Mouse (Mus musculus): ENCODE measurements around the gene Coro1a. TPM values are rescaled to one million over a fixed set of nuclear protein-coding genes. Genes with fewer than 3 reads are reported as not detected.

Gene Coro1a
- polyA plus RNA-seq, 1 experiment from 2014 or later = 108 TPM

GRCm38 (mm10) chr7:126676207-126676606, 31.4 kb downstream of the Coro1a start, which contains the start of gene Sult1a1:
TSS of gene Sult1a1 (minus strand) at chr7:126676432.
- H3K4me3 ChIP-seq = no peak within 1 kb of the TSS
- whole genome bisulfite sequencing = 70% methylated on average over 1 of the region's 1 CpGs
- H3K9ac ChIP-seq = no peak within 1 kb of the TSS
- no peak for ATAC-seq (ENCODE audit: low FRiP score, low read depth)
- no peaks in the 10 kb centered on the region for H3K27me3 ChIP-seq
- H3K36me3 ChIP-seq = peaks cover 14% of the 10 kb centered on the region
- H3K27ac ChIP-seq (replicated peaks) = 0 out of 2 replicates have a peak within 1 kb of the TSS, but pooled peaks have one; percentile 9
- no peaks in the 10 kb centered on the region for H3K4me1 ChIP-seq (replicated peaks)
- H3K9me3 ChIP-seq = no peaks in the 10 kb centered on the region
- no peak within 1 kb of the TSS for H3K4me2 ChIP-seq

- ATAC-seq (ENCODE audit: low FRiP score, low read depth) = no peak
- no peak overlapping the region for H3K4me2 ChIP-seq
These were observed 32.5 kb downstream of the Coro1a start for GRCm38 (mm10) chr7:126675104-126675503.

GRCm38 (mm10) chr7:126672111-126672510, 35.5 kb downstream of the Coro1a start:
- 96% methylated on average over 9 of the region's 9 CpGs for WGBS
- Histone ChIP-seq H3K9me3 (no peaks in the 10 kb centered on the region), H3K27ac (replicated peaks) (no peak overlapping the region), H3K4me2 (no peak overlapping the region), H3K36me3 (peaks cover 14% of the 10 kb centered on the region), H3K4me1 (replicated peaks) (no peaks in the 10 kb centered on the region), H3K27me3 (no peaks in the 10 kb centered on the region), H3K9ac (no peak overlapping the region), H3K4me3 (no peak overlapping the region)
- no peak for ATAC-seq (ENCODE audit: low FRiP score, low read depth)

More at GRCm38 (mm10) chr7:126675104-126675503, 32.5 kb downstream of the Coro1a start:
- Histone ChIP-seq H3K9ac (no peak overlapping the region), H3K27me3 (no peaks in the 10 kb centered on the region), H3K9me3 (no peaks in the 10 kb centered on the region), H3K4me1 (replicated peaks) (no peaks in the 10 kb centered on the region), H3K27ac (replicated peaks) (no peak overlapping the region), H3K4me3 (no peak overlapping the region), H3K36me3 (peaks cover 14% of the 10 kb centered on the region)
- WGBS = 94% methylated on average over 8 of the region's 8 CpGs

- ATAC-seq (ENCODE audit: low FRiP score, low read depth) = no peak
- WGBS = 87% methylated on average over 3 of the region's 3 CpGs
- H3K4me3 ChIP-seq = no peak overlapping the region
- H3K4me2 ChIP-seq = no peak overlapping the region
- H3K36me3 ChIP-seq = peaks cover 23% of the 10 kb centered on the region
- no peaks in the 10 kb centered on the region for H3K9me3 ChIP-seq
- H3K4me1 ChIP-seq (replicated peaks) = no peaks in the 10 kb centered on the region
- no peak overlapping the region for H3K9ac ChIP-seq
- H3K27ac ChIP-seq (replicated peaks) = no peak overlapping the region
- H3K27me3 ChIP-seq = no peaks in the 10 kb centered on the region
These were observed 37.4 kb downstream of the Coro1a start for GRCm38 (mm10) chr7:126670152-126670551.

GRCm38 (mm10) chr7:126668452-126668851, 39.1 kb downstream of the Coro1a start:
- no peak overlapping the region for H3K9ac ChIP-seq
- ATAC-seq (ENCODE audit: low FRiP score, low read depth) = no peak
- H3K36me3 ChIP-seq = peaks cover 34% of the 10 kb centered on the region
- H3K4me1 ChIP-seq (replicated peaks) = no peaks in the 10 kb centered on the region
- H3K27ac ChIP-seq (replicated peaks) = no peak overlapping the region
- no peaks in the 10 kb centered on the region for H3K9me3 ChIP-seq
- no peak overlapping the region for H3K4me3 ChIP-seq
- WGBS = 86% methylated on average over 5 of the region's 5 CpGs
- no peak overlapping the region for H3K4me2 ChIP-seq
- H3K27me3 ChIP-seq = no peaks in the 10 kb centered on the region

- Histone ChIP-seq H3K9me3 (no peaks in the 10 kb centered on the region), H3K27ac (replicated peaks) (no peak overlapping the region), H3K4me3 (no peak overlapping the region), H3K4me1 (replicated peaks) (no peaks in the 10 kb centered on the region), H3K9ac (no peak overlapping the region), H3K4me2 (no peak overlapping the region), H3K36me3 (peaks cover 34% of the 10 kb centered on the region), H3K27me3 (no peaks in the 10 kb centered on the region)
- WGBS = 88% methylated on average over 9 of the region's 9 CpGs
- ATAC-seq (ENCODE audit: low FRiP score, low read depth) = no peak
These were observed 40.0 kb downstream of the Coro1a start for GRCm38 (mm10) chr7:126667495-126668090.

GRCm38 (mm10) chr7:126665269-126665668, 42.3 kb downstream of the Coro1a start:
- no peaks in the 10 kb centered on the region for H3K27me3 ChIP-seq
- H3K36me3 ChIP-seq = peaks cover 30% of the 10 kb centered on the region
- WGBS = 96% methylated on average over 3 of the region's 3 CpGs
- no peaks in the 10 kb centered on the region for H3K9me3 ChIP-seq
- no peak overlapping the region for H3K27ac ChIP-seq (replicated peaks)
- no peak overlapping the region for H3K9ac ChIP-seq
- ATAC-seq (ENCODE audit: low FRiP score, low read depth) = no peak
- H3K4me2 ChIP-seq = no peak overlapping the region
- no peaks in the 10 kb centered on the region for H3K4me1 ChIP-seq (replicated peaks)
- no peak overlapping the region for H3K4me3 ChIP-seq

- WGBS = 75% methylated on average over 8 of the region's 8 CpGs
- H3K27ac ChIP-seq (replicated peaks) = no peak overlapping the region
- no peak for ATAC-seq (ENCODE audit: low FRiP score, low read depth)
These were observed 43.9 kb downstream of the Coro1a start for GRCm38 (mm10) chr7:126663646-126664045.

GRCm38 (mm10) chr7:126659771-126660170, 47.8 kb downstream of the Coro1a start:
- WGBS = 90% methylated on average over 3 of the region's 3 CpGs
- Histone ChIP-seq H3K4me1 (replicated peaks) (no peaks in the 10 kb centered on the region), H3K9me3 (no peaks in the 10 kb centered on the region), H3K4me3 (no peak overlapping the region), H3K4me2 (no peak overlapping the region), H3K27me3 (no peaks in the 10 kb centered on the region), H3K27ac (replicated peaks) (no peak overlapping the region), H3K9ac (no peak overlapping the region), H3K36me3 (peaks cover 17% of the 10 kb centered on the region)
- no peak for ATAC-seq (ENCODE audit: low FRiP score, low read depth)

More at GRCm38 (mm10) chr7:126663646-126664045, 43.9 kb downstream of the Coro1a start:
- Histone ChIP-seq H3K4me3 (no peak overlapping the region), H3K4me1 (replicated peaks) (no peaks in the 10 kb centered on the region), H3K9ac (no peak overlapping the region), H3K9me3 (no peaks in the 10 kb centered on the region), H3K36me3 (peaks cover 30% of the 10 kb centered on the region), H3K27me3 (no peaks in the 10 kb centered on the region), H3K4me2 (no peak overlapping the region)

GRCm38 (mm10) chr7:126657522-126657921, 50.1 kb downstream of the Coro1a start:
- Histone ChIP-seq H3K4me1 (replicated peaks) (no peaks in the 10 kb centered on the region), H3K27ac (replicated peaks) (no peak overlapping the region), H3K4me3 (no peak overlapping the region), H3K4me2 (no peak overlapping the region), H3K36me3 (peaks cover 2% of the 10 kb centered on the region), H3K9me3 (no peaks in the 10 kb centered on the region), H3K27me3 (no peaks in the 10 kb centered on the region), H3K9ac (no peak overlapping the region)
- WGBS = 86% methylated on average over 1 of the region's 1 CpGs
- no peak; the same call in 1 of the 2 replicates for ATAC-seq (ENCODE audit: low FRiP score, low read depth)

GRCm38 (mm10) chr7:126655695-126656094, 51.9 kb downstream of the Coro1a start:
- H3K4me1 ChIP-seq (replicated peaks) = no peaks in the 10 kb centered on the region; the same call in 1 of the 2 replicates
- no peak overlapping the region for H3K9ac ChIP-seq
- no peaks in the 10 kb centered on the region for H3K27me3 ChIP-seq
- ATAC-seq (ENCODE audit: low FRiP score, low read depth) = no peak
- no peaks in the 10 kb centered on the region for H3K36me3 ChIP-seq
- 97% methylated on average over 3 of the region's 3 CpGs for WGBS
- no peak overlapping the region for H3K4me2 ChIP-seq
- H3K27ac ChIP-seq (replicated peaks) = no peak overlapping the region
- no peaks in the 10 kb centered on the region for H3K9me3 ChIP-seq
- no peak overlapping the region for H3K4me3 ChIP-seq

GRCm38 (mm10) chr7:126653991-126654390, 53.6 kb downstream of the Coro1a start:
- no peaks in the 10 kb centered on the region for H3K27me3 ChIP-seq
- H3K4me2 ChIP-seq = no peak overlapping the region
- no peak overlapping the region for H3K9ac ChIP-seq
- 84% methylated on average over 2 of the region's 2 CpGs for WGBS
- no peaks in the 10 kb centered on the region for H3K9me3 ChIP-seq
- no peak overlapping the region for H3K4me3 ChIP-seq
- H3K4me1 ChIP-seq (replicated peaks) = peaks cover 7% of the 10 kb centered on the region
- no peak overlapping the region for H3K27ac ChIP-seq (replicated peaks)
- no peak for ATAC-seq (ENCODE audit: low FRiP score, low read depth)
- H3K36me3 ChIP-seq = no peaks in the 10 kb centered on the region

GRCm38 (mm10) chr7:126650852-126651251, 56.7 kb downstream of the Coro1a start:
- Histone ChIP-seq H3K4me2 (no peak overlapping the region), H3K4me1 (replicated peaks) (peaks cover 13% of the 10 kb centered on the region), H3K9me3 (no peaks in the 10 kb centered on the region), H3K9ac (no peak overlapping the region), H3K36me3 (no peaks in the 10 kb centered on the region), H3K4me3 (no peak overlapping the region), H3K27me3 (no peaks in the 10 kb centered on the region), H3K27ac (replicated peaks) (no peak overlapping the region)
- WGBS = 87% methylated on average over 2 of the region's 2 CpGs
- no peak for ATAC-seq (ENCODE audit: low FRiP score, low read depth)

Measured in hindbrain, embryonic 15.5 days (tissue).